Mouse (Mus musculus) monocyte, adult 2 months (primary cell): ENCODE measurements around the gene Tepsin.
A peak's percentile ranks its signal among the peaks of the same experiment; 100 is the strongest.

ENCODE experiments used
- DNase-seq, 2 experiments: peaks; one replicate each; pipeline ENCODE4 v3.0.0; 2022; ENCODE audit warnings: low spot score in 2 of 2, low read depth in 1 of 2

Gene Tepsin

DNA sequence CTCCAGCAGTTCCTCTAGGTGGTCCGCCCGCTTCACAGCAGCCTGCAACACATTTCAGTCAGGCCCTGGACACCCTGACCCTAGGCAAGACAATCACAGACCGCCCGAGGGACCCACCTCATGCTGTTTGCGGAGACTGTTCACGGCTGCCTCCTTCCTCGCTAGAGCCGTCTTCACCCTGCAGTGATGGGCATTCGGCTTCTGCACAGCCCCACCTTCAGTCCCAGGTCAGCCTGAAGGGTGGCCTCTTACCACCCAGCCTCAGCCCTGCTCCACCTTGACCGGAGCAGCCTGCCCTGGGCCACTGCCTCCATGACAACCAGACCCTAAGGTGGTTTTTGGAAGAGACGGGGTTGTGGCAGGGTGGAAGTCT, 33.9 kb downstream of the Tepsin start:
- no peak for DNase-seq

DNA sequence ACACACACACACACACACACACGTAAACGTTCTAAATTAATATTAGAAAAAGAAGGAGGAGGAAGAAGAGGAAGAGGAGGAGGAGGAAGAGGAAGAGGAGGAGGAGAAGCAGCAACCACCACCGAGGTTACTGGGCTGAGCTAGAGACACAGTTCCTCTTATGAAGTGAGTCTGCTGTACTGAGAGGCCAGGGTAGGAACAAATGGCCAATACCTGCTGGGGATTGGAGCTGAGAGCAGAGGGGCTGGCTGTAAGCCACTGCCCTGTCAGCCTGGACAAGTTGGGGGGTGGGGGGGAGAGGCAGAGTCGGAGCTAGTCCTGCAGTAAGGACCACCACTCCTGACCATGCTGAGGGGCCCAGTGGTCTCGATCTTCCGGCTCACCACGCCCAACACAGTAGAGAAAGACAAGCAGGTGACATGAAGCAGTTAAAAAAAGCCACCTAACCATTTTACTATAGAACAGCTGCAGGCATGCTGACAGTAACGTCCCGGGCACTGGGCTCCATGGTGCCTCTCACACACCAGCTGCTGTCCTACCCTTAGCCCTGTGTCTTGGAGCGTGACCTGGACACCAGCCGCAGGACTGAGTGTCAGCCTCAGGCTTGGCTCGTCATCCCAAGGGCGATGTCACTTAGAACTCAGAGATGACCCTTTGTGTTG, 34.4 kb downstream of the Tepsin start:
- DNase-seq = no peak

DNA sequence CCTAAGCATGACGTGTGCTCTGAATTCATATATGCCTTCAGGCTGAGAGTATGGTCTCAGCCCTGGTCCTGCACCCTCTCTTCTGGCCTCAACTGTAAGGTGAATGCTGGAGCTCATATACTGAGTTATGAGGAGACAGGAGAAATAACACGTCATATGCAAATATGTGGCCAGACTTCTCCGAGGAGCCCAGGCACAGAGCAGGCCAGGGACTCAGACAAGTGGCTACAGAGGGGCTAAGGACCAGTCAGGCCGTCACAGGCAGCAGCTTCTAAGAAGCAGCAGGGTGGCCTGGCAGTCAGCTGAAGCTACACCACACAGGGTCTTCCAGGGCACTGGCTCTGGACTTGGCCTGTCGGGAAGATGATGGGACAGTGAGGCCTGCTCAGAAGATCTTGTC, 35.2 kb downstream of the Tepsin start:
- DNase-seq = no peak

DNA sequence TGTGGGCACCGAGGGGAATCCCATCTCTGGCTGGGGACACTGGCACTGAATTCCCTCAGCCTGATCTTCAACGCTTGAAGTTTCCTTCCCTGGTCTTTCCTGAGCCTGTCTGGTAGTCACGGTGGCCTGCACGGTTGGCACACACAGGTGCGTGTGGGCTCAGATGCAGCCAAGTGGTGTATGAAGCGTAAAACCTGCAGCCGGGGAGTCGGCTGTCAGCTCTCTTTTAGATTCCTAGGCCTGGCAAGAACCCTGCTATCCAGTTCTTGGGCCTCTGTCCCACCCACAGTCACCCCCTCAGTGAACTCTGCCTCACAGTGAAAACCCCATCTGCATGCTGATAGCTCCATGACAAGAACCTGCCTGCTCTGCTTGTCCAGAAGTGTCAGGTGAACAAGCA, 37.9 kb downstream of the Tepsin start:
- no peak for DNase-seq

DNA sequence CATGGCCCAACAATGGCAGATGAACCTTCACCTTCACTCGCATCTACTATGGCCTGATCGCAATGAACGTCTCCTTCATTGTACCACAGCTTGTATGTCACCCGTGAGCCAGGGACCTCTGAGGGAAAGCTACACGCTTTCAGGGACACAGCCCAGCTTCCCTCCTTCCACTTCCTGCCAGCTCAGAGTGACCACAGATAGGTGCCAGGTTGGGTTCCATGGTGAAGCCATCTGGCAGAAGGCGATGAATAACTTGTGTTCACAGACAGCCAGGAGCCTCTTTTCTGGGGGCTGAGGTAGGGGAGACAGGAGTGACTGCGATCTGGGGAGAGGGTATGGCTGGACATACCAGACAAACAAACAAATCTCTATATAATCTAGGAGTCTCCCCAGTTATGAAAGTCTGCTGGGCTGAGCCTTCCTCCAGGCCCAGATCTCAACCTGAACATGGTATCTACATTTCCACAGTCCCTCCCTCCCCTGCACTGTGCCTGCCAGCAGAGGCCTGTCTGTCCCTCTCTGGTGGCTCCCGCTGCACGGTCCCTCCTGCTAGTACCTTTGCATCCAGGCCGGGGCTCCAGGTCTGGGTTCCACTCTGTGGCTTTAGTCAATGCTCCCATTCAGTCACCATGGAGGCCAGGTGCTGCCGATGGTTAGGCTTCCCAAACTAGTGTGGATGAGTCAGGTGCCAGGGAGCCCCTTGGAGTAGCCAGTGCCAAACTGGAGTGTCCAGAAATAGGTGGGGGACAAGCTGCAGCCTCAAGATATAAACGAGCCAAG, 42.4 kb downstream of the Tepsin start:
- DNase-seq = no peak

DNA sequence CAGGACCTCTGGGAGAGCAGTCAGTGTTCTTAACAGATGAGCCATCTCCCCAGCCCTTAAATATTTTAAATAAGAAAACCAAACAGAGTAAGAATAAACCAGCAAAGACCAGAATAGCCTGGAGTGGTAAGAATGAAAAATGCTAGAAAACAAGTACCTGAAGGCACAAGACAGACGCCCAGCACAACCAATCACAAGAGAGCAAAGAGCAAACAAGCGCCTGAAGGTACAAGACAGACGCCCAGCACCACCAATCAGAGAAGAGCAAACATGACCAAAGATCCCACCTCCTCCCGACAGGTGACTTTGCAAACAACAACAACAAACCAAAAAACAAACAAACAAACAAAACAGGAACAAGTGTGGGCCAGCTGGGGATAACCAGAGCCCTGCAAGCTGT, 44.7 kb downstream of the Tepsin start:
- no peak for DNase-seq

DNA sequence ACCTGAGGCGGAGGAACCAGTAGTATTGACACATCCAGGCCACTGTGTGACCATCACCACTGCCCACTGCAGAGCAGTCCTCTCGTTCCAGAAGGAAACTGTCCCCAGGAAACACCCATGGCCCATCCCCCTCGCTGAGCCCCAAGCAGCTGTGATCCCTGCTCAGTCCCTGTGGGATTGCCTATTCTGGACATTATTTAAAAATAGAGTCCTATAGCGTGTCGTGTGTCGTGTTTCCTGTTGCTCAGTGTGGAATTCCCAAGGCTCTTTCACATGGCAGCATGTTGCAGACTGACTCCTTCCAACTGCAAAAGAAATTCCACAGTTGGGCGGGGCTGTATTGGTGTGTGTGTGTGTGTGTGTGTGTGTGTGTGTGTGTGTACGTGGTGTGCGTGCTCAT, 46.3 kb downstream of the Tepsin start:
- no peak for DNase-seq

DNA sequence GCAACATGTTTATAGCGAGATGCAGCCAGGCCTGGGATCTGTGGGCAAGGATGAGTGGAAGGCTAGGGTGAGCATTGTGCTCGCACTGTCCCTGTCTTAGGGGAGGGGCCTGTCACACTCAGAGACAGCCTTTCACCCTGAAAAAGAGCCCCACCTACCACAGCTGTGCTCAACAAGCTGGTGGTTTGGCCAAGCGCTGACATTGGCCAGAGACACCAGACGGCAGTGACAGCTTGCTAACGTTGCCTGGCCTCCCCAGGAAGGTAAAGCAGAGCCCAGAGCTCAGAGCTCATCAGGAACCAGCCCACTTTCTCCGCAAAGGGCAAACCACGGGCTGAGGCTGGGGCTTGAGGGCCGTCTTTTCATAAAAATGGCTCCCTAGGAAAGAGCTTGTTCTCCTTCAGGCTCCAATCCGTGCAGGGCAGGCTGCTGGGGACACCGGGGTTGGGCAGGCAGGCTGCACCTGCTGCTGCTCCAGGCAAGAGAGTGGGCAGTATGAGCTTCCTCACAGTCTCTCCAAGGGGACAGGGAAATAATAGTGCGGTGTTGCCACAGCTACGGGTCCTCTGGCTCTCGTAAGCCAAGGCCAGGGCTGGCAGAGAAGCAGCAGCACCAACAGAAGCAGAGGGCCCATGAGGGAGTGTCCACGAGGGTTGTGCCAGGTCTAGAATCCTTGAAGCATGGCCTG, 47.3 kb downstream of the Tepsin start:
- no peak for DNase-seq

DNA sequence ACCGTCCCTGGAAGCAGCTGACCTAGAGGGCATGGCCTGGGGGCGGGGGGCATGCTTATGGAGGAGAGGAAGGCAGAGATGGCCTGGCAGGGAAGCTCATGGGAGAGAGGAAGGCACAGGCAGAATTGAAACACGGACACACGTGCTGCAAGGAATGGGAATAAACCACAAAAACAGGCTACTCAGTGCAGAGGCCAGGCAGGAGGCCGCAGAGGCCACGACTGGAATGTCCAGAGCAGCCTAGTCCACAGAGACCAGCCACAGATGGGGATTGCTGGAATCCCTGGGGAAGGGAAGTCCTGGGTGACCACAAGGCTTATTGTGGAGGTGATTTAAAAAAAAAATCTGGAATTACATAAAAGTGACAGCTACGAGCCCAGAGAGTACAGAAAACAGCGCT, 49.5 kb downstream of the Tepsin start:
- DNase-seq = no peak

DNA sequence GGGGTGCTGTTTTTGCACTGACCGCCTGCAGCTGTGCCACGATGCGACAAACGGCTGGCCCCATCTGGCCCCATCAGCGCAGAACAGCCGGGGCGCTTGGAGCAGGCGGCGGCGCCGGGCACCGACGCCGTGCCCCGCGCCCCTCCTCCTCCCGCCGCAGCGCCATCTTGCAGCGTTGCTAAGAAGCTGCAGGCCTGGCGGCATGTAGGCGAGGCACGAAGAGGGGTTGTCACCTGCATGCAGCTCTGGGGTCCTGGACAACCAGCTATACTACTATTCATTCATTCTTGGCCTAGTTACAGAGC, 50.3 kb downstream of the Tepsin start:
- no peak for DNase-seq

DNA sequence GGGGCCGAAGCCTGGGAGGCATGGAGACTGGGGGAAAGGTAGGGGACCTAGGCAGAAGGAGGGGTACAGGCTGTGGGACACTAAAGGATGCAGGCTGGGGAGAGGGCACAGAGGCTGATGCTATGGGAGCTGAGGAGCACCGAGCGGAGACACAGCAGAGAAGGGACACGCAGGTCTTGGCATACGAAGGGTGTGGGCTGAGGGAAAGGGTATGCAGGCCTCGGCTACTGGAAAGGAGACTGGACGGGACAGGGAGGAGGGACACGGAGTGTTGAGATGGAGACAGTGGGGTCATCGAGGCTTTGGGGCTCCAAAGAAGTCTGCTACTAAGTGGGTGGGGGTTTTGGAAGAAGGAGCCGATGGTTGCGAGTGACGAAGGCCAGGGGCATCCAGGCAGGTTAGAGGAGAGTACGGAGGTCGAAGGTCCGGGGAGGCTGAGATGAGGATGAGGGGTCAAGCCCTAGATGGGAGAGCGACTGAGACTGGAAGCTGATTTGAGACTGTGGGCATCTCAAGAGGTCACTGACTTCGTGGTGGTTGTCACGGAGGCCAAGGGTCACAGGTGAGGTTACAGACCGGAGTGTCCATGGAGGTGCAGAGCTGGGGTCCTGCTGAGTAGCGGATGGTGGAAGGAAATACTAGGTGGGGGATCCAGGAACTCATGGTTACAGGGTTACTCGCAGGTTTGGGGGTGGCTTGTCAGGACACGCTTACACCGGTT, 50.8 kb downstream of the Tepsin start:
- no peak for DNase-seq

DNA sequence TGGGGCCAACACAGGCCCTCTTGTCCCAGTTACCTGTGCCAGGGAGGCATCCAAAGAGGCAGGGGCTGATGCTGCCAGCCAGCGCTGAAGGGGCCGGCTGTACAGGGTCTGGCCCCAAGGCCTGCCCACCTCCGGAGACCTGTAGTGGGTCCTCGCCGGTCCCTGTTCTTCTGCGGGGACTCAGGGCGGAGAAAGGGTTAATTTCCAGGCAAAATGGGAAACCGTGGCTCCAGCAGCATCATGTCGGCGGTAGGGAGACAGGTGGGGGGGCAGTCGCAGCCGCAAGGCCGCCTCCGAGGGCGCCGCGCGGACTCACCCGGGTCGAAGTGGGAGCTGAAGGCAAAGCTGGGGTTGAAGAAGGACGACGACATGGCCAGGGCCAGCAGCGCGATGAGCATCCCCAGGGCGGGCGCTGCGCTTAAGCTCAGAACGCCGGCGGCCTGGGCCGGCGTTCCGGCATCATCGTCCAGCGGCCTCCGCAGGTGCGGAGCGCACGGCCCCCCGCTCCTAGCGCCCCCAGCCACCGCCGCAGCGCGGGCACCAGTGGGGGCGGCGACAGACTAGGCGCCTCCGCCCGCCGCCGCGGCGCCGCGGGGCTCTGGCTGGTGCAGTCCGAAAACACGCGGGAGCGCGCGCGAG, 51.9 kb downstream of the Tepsin start, which contains the start of gene Aatk:
Gene Aatk, minus strand, starts transcription at position 615 of the 639 bp plus-strand sequence.
- DNase-seq = no peak

DNA sequence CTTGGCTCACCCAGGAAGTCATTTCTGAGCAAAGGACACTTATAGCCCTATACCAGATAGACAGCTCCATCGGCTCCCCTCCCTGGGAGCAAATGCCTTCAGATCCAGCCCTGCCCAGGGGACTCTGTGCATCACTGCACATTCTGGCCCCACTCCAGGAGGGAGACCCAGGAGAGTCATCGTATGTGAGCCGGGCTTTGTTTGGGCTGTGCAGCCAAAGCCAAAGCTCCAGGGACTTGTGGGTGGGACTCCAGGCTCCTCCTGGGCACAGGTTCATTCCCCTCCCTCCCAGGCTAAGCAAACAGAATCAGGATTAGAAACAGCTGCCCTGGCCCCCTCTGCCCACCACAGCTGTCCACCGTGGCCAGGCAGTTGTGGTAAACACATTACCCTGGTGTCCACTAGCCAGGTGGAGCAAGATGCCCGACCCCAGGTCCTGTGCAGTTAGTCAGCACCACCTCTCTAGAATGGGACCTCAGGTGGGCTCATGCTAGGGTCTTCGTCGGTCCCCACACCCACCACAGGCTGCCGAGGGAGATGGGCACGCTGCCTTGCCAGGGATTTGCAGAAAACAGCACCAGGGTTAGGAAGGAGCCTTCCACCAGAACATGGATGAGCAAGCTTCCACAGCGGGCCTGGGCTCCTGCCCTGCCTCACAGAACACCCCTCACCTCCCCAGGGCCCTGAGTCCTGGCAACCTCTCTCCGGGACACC, 52.5 kb downstream of the Tepsin start:
- DNase-seq = no peak

DNA sequence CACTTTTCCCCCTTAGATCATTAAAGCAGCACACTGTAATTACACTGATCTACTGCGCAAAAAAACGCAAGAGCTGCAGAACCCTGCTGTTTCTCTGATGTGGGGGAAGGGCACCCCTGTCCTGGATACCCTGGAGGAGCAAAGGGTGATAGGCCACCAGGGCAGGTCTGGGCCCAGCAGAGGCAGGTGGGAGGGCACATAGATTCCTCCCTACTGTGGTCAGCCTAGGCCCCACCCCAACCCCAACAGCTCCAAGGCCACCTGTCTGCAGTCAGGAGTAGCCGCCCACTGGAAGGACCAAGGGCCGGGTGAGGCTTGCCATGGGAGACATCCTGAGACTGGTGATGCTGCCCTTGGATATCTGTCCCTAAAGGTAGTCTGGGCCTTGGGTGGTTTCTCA, 53.2 kb downstream of the Tepsin start:
- DNase-seq = no peak

DNA sequence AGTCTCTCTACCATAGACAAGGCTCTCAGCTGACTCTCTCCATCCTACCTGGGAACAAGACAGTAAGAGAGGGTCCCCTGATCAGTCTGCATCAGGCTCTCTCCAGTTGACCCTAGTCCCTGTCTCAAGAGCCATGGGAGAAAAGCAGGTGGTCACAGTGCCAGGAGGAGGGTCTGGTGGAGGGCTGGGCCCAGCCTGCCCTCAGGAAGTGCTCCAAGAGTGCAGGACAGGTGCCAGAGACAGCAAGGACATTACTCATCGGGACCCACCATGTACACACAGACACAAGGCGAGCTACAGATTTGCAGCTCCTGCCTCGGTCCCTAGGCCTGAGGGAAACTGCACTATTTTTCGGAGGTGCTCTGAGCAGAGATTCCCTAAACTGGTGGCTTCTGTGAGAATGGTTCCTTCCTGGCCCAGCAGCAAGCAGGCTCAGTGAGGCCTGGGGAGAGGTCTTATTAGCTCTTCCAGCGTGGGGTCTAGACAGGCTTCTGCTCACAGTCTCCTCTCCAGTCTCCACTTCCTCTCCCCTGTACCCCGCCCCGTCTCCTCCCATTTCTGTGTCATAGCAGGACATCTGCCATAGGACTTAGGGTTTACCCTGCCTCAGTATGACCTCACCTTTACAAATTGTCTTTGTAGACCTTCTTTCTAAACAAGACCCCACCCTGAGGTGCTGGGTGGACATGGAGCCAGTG, 56.2 kb downstream of the Tepsin start:
- DNase-seq = peak in 1 of 2 experiments; percentile 47

DNA sequence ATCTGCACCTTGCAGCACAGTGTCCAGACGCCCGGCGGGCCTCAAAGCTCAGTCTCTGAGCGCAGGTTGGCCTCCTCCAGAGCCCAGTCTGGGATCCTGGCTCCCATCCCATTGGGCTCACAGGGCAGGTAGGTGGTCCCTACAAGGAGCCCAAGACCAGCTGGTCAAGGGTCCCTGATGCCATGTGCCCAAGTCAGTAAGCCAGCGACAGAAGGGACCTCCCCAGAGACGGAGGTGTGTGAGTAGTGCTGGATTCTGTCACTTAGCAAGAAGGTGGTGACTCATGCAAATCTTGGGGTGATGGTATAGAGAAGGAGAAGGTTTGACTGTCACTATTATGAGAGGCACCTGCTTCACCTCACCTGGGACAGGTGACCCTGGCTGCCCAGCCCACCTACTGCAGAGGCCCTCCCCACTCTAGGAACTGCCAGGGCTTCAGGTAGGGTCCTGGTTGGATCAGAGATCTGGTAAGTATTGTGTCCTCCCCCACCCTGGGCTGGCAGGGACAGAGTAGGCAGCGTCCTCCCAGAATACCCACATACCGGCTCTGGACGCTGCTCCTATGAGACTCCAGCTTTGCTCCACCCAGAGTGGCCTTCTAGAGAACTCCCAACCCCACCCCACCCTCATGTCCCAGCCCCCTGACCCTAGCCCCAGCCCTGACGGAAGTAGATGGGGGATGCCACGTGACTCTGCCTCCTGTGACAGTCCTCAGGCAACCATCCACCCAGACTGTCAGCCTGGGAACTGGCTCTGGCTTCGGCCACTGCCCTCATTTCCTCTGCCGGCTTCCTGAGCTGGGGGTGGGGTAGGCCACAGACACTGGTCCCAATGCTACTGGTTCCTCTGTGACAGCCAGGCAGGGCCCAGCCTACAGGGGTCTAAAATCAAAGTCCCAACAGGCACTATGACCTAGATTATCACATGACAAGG, 57.1 kb downstream of the Tepsin start:
- peak; percentile 75 to 81 for DNase-seq
